Mouse (Mus musculus) hindbrain, embryonic 12.5 days (tissue): ENCODE results near the gene Ldlrad3. TPM values are rescaled to one million over a fixed set of nuclear protein-coding genes. Genes with fewer than 3 reads are reported as not detected.

Experiments
- ATAC-seq: fragments of 200-750 bp; cut with Nextera tagmentation; 2 replicates; pipeline ENCODE4 v1.8.0; 2017; ENCODE audit warnings: moderate TSS enrichment; ENCODE audit not compliant: low FRiP score
- H3K27ac ChIP-seq: fragments of 300-500 bp; sonication (generic); 2 replicates; pipeline ENCODE4 v1.5.1; 2016; ENCODE audit warnings: mild to moderate bottlenecking
- H3K27me3 ChIP-seq: fragments of 300-500 bp; sonication (generic); 2 replicates; pipeline ENCODE4 v1.6.1; 2016; ENCODE audit warnings: mild to moderate bottlenecking
- H3K36me3 ChIP-seq: fragments of 300-500 bp; sonication (generic); 2 replicates; pipeline ENCODE4 v1.6.1; 2016; ENCODE audit warnings: mild to moderate bottlenecking
- H3K4me1 ChIP-seq: fragments of 300-500 bp; sonication (generic); 2 replicates; pipeline ENCODE4 v1.6.1; 2016
- H3K4me2 ChIP-seq: fragments of 300-500 bp; sonication (generic); replicated peaks from 2 replicates; pipeline ENCODE4 v1.6.1; 2016; ENCODE audit warnings: mild to moderate bottlenecking
- H3K4me3 ChIP-seq: fragments of 300-500 bp; sonication (generic); 2 replicates; pipeline ENCODE4 v1.5.1; 2016; ENCODE audit warnings: mild to moderate bottlenecking
- H3K9ac ChIP-seq: fragments of 300-500 bp; sonication (generic); 2 replicates; pipeline ENCODE4 v1.6.1; 2016; ENCODE audit warnings: mild to moderate bottlenecking, moderate library complexity
- H3K9me3 ChIP-seq: fragments of 300-500 bp; sonication (generic); replicated peaks from 2 replicates; pipeline ENCODE4 v1.6.1; 2016; ENCODE audit warnings: mild to moderate bottlenecking
- whole genome bisulfite sequencing: fragments of 180-500 bp; shearing (Covaris S2); methylation state at CpG from one replicate; pipeline ENCODE4 v1.1.7; 2016; 5-methylcytosine and 5-hydroxymethylcytosine counted together
- polyA plus RNA-seq: library from polyadenylated mRNA; unstranded; fragments of >200 nt; fragmentation: Nextera tagmentation; extraction: Ambion mirVana; gene quantifications from 2 replicates; pipeline ENCODE4 v1.2.1, GENCODE M21; 2016

The Ldlrad3 gene
- polyA plus RNA-seq, 1 experiment from 2014 or later = 54.9 TPM

DNA sequence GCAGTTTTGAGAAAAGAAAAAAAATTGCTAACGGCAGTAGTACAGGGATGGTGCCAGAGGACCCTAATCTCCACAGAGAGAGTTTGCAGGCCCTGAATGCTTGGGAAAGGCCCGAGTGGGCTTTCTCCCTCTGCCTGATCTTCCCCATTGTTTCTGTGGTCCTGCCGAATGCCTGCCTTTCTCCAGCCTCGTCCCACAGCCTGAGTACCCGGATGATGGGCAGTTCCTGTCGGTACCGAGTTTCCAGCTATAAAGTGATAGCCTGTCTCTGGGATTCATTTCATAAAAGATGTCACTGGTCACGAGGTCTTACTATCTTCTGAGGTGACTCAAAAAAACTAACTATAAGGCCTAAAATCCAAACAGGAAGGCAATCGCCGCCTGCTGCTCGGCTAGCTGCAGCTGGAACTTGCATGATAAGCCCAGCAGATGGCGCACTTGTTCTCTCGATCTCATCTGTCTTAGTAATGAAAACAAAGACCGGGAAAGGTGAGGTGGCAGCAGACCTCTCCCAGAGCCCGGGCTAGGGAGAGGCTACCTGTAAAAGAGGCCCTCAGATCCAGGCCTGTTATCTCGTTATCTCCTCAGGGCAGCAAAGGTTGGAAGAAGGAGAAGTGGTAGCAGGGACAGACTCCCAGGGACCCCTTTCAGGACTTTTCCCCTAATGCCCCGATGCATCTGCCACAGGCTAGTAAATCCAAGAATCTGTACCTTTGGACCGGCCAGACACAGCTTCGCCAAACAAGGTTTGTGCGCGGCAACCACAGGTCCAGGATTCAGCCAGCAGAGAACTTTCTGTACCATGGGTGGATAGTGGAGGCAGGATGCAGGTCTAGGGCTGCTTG lies 280.4 kb downstream of the Ldlrad3 start:
- peak overlapping the region; percentile 46; the same call in 1 of the 2 replicates for H3K9ac ChIP-seq
- H3K27ac ChIP-seq = peak overlapping the region; percentile 56; the same call in 1 of the 2 replicates
- peak overlapping the region; percentile 29 for H3K4me2 ChIP-seq

DNA sequence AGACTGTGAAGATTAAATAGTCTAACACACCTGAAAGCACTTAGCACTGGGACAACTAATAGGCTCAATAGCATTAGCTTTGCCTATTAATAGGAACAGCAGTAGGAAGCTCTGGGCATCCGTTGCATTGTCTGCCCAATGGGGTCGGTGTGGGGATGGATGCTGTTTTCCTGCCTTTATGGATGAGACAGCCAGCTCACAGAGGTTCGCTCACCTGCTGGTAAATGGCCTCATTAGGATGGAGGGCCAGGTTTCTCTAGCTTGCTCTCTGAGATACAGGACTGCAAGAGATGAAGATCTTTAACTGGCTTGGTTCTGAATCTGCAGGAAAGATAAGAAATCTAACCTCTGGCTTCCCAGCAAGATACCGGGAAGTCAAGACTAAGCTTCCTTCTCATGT lies 284.0 kb downstream of the Ldlrad3 start:
- Histone ChIP-seq H3K4me2 (no peak overlapping the region), H3K4me3 (no peak overlapping the region), H3K4me1 (peaks cover 6% of the 10 kb centered on the region), H3K9ac (no peak overlapping the region), H3K27me3 (no peaks in the 10 kb centered on the region), H3K9me3 (no peaks in the 10 kb centered on the region), H3K36me3 (peaks cover 19% of the 10 kb centered on the region), H3K27ac (no peak overlapping the region)
- no peak for ATAC-seq
- WGBS = 79% methylated on average over 4 of the region's 4 CpGs

More for the DNA sequence above, 280.4 kb downstream of the Ldlrad3 start:
- Histone ChIP-seq H3K27me3 (no peaks in the 10 kb centered on the region), H3K4me3 (no peak overlapping the region), H3K4me1 (peaks cover 16% of the 10 kb centered on the region), H3K9me3 (no peaks in the 10 kb centered on the region), H3K36me3 (peaks cover 11% of the 10 kb centered on the region; the same call in 1 of the 2 replicates)
- WGBS = 23% methylated on average over 21 of the region's 21 CpGs
- ATAC-seq = peak; percentile 74

Other genes starting within 250 kb of the Ldlrad3 start
- 65.6 and 74.4 TPM in 2 replicates for gene Trim44, start 221.4 kb upstream of the Ldlrad3 start, polyA plus RNA-seq